Mouse (Mus musculus) liver, embryonic 16.5 days (tissue): ENCODE data around the gene Ehbp1l1. TPM values are rescaled to one million over a fixed set of nuclear protein-coding genes. Genes with fewer than 3 reads are reported as not detected.
"Not testable (repeated sequence)": the region's sequence is repeated elsewhere in the genome, so short reads cannot be mapped to it uniquely, and the experiment has no call there.

Experiments used
- ATAC-seq: fragments of 200-750 bp; cut with Nextera tagmentation; 2 replicates; pipeline ENCODE4 v1.8.0; 2017; ENCODE audit warnings: low read depth, mild to moderate bottlenecking, moderate number of reproducible peaks, moderate library complexity
- H3K27ac ChIP-seq: fragments of 300-500 bp; sonication (generic); 2 replicates; pipeline ENCODE4 v1.5.1; 2014; ENCODE audit warnings: mild to moderate bottlenecking, low read length
- H3K27me3 ChIP-seq: fragments of 300-500 bp; sonication (generic); 2 replicates; pipeline ENCODE4 v1.6.1; 2014; ENCODE audit warnings: low read depth, low read length, mixed read lengths; ENCODE audit not compliant: control insufficient read depth, insufficient read depth
- H3K36me3 ChIP-seq: fragments of 300-500 bp; sonication (generic); 2 replicates; pipeline ENCODE4 v1.6.1; 2014; ENCODE audit warnings: mild to moderate bottlenecking; ENCODE audit not compliant: control insufficient read depth, insufficient read depth
- H3K4me1 ChIP-seq: fragments of 300-500 bp; sonication (generic); 2 replicates; pipeline ENCODE4 v1.6.1; 2014; ENCODE audit warnings: low read depth, low read length, mixed read lengths; ENCODE audit not compliant: control insufficient read depth
- H3K4me2 ChIP-seq: fragments of 300-500 bp; sonication (generic); 2 replicates; pipeline ENCODE4 v1.6.1; 2014; ENCODE audit warnings: low read depth, low read length, mixed read lengths
- H3K4me3 ChIP-seq: fragments of 300-500 bp; sonication (generic); 2 replicates; pipeline ENCODE4 v1.5.1; 2014; ENCODE audit warnings: low read depth, mild to moderate bottlenecking, low read length
- H3K9ac ChIP-seq: fragments of 300-500 bp; sonication (generic); 2 replicates; pipeline ENCODE4 v1.6.1; 2014; ENCODE audit warnings: low read depth, low read length
- H3K9me3 ChIP-seq: fragments of 300-500 bp; sonication (generic); replicated peaks from 2 replicates; pipeline ENCODE4 v1.6.1; 2016; ENCODE audit warnings: low read length; ENCODE audit not compliant: control insufficient read depth
- whole genome bisulfite sequencing: fragments of 180-500 bp; shearing (Covaris S2); extraction: QIAGEN DNeasy Blood & Tissue Kit; methylation state at CpG from one replicate; pipeline ENCODE4 v1.1.7; 2014; ENCODE audit not compliant: insufficient replicate concordance; 5-methylcytosine and 5-hydroxymethylcytosine counted together
- polyA plus RNA-seq: library from polyadenylated mRNA; unstranded; fragments of >200 nt; fragmentation: Nextera tagmentation; extraction: Ambion mirVana; gene quantifications from 2 replicates; pipeline ENCODE4 v1.2.1, GENCODE M21; 2015

Gene Ehbp1l1
- polyA plus RNA-seq, 1 experiment from 2014 or later, result 105 TPM

DNA sequence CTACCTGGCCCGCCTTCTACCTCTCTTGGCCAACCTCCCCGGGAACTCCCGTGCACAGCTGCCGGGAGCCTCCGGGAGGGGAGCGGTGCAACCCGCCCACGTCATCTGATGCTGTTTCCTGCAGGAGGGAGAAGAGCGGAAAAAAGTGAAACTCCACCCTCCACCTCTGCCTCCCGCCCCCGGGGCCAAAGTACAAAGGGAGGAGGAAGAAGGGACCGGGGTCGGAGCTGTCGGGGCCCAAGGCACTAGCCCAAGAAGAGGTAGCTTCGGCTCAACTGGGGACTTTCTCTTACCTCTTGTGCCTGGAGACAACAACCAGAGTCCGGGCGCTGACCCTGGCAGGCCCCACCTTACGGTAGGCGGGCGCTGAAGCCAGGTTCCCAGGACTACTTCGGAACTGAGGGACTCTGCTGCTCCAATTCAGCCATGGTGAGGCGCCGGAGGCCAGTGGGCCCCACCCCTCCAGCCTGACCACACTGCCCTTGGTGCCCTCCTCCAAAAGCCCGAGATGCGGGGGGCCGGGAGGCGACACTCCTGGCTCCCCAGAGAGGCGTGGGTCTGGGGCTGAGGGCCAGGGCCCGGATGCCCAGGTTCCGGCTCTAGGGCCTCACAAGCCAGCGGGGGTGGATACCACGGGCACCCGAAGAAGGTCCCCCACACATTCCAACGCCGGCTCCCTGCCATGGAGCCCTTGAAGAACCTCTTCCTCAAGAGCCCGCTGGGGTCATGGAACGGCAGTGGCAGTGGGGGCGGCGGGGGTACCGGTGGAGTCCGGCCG is 36.4 kb downstream of the Ehbp1l1 start:
- H3K36me3 ChIP-seq, result peaks cover 16% of the 10 kb centered on the region
- 3% methylated on average over 42 of the region's 42 CpGs for whole genome bisulfite sequencing

DNA sequence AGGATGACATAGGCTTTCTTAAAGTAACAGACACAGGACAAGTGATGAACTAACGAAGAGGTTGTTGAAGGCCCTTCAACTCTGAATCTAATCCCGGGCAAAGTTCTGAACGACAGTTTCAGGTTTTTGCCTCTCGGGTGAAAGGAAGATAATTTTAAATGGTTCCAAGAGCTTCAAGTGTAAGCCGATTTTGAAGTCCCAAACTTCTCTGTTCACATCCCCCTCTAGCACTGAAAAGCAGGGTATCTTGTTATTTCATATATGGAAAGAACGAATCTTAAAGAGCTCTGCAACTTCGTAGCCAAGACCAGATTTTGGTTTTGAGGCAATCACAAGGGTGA is 37.1 kb downstream of the Ehbp1l1 start:
- no peaks in the 10 kb centered on the region for H3K27me3 ChIP-seq
- no peaks in the 10 kb centered on the region for H3K9me3 ChIP-seq
- H3K4me2 ChIP-seq, result peak overlapping the region; percentile 100
- no peak for ATAC-seq
- H3K9ac ChIP-seq, result peak overlapping the region; percentile 99
- peaks cover 64% of the 10 kb centered on the region for H3K4me1 ChIP-seq
- H3K27ac ChIP-seq, result peak overlapping the region; percentile 97
- WGBS, result under 1% methylated on average over 7 of the region's 7 CpGs
- peaks cover 21% of the 10 kb centered on the region for H3K36me3 ChIP-seq
- peak overlapping the region; percentile 95 for H3K4me3 ChIP-seq

More for the DNA sequence above, 36.4 kb downstream of the Ehbp1l1 start:
- peak; percentile 72 for ATAC-seq
- Histone ChIP-seq H3K9me3 (no peaks in the 10 kb centered on the region), H3K27ac (peak overlapping the region; percentile 97), H3K27me3 (no peaks in the 10 kb centered on the region), H3K4me3 (peak overlapping the region; percentile 95), H3K9ac (peak overlapping the region; percentile 99), H3K4me1 (peaks cover 64% of the 10 kb centered on the region), H3K4me2 (peak overlapping the region; percentile 100)

DNA sequence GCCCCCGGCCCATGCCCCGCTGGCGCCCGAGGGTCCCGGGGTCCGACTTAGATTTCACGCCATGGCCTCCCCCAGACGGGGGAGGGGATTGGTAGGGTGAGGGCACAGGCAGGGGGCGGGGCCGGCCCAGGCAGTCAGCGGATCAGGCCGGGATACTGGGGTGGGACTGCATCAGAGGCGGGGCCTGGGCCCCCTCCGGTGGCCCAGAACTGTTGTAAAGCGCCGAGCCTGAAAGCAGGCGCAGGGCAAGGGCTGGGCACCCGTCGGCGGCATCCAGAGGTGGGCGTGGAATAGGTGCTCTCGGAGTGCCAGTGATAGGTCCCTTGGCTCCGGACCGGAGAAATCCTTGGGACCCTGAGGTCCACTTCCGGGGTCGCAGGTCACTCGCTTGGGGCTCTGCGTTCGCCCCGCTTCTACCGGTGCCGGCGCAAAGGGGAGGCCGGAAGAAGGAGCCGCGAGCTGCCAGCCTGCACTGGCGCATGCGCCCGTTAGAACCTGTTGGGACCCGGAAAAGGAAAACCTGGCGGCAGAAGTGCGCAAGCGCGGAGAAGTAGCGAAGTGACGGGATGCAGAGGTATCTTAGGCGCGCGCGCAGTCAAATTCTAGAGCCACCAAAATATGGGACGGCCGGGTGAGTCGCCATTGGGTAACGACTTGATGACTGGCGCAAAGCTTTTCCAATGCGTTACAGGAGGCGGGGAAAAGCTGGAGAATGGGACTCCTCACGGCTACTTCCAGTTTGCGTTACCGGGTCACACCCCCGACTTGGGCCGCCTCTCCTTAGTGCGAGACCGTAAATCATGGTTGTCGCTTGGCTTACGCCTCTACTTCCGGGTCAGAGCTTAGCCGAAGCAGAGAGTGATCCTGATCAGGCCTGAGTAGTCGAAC is 37.7 kb downstream of the Ehbp1l1 start, which contains the start of the genes Map3k11 and Pcnx3:
Gene Map3k11 (plus strand): TSS at position 543 of the 888 bp plus-strand sequence.
Gene Pcnx3 (minus strand): TSS at position 709 of the 888 bp plus-strand sequence.
- Histone ChIP-seq H3K9ac (peak within 1 kb of the TSS; percentile 99), H3K4me2 (peak within 1 kb of the TSS; percentile 100), H3K27me3 (no peaks in the 10 kb centered on the region), H3K36me3 (peaks cover 26% of the 10 kb centered on the region), H3K4me3 (peak within 1 kb of the TSS; percentile 95), H3K4me1 (peaks cover 61% of the 10 kb centered on the region), H3K27ac (peak within 1 kb of the TSS; percentile 97), H3K9me3 (no peaks in the 10 kb centered on the region)
- ATAC-seq, result peak; percentile 81
- WGBS, result under 1% methylated on average over 68 of the region's 69 CpGs

DNA sequence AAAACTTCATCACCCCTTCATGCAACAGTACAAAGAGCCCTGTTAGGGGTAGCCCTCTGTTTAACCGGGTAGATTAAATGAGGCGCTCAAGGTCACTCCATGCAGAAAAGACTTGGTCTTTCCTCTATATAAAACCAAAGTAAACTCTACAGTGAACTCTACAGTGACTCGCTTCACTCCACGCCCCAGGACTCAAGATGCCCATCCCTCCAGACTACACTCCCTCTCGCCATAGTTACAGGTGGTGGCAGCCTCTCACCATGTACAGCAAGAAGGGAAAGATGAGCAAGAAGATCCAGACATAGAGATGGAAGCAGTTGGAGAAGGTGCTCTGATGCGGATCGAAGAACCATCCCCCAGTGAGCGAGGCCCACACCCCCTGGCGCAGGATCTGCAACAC is 38.4 kb downstream of the Ehbp1l1 start:
- ATAC-seq, result no peak
- H3K9ac ChIP-seq, result peak overlapping the region; percentile 99
- H3K4me2 ChIP-seq, result peak overlapping the region; percentile 100
- H3K4me1 ChIP-seq, result peaks cover 54% of the 10 kb centered on the region
- H3K9me3 ChIP-seq, result no peaks in the 10 kb centered on the region
- no peaks in the 10 kb centered on the region for H3K27me3 ChIP-seq
- 23% methylated on average over 9 of the region's 9 CpGs for WGBS
- H3K27ac ChIP-seq, result peak overlapping the region; percentile 97
- peaks cover 32% of the 10 kb centered on the region for H3K36me3 ChIP-seq
- H3K4me3 ChIP-seq, result peak overlapping the region; percentile 95

- H3K4me1 ChIP-seq, result peaks cover 47% of the 10 kb centered on the region
- not testable (repeated sequence) for H3K27me3 ChIP-seq, ATAC-seq, H3K9me3 ChIP-seq
- WGBS, result 76% methylated on average over 12 of the region's 12 CpGs
- peak overlapping the region; percentile 100 for H3K4me2 ChIP-seq
- H3K36me3 ChIP-seq, result peaks cover 36% of the 10 kb centered on the region
- H3K4me3 ChIP-seq, result peak overlapping the region; percentile 95
- peak overlapping the region; percentile 97 for H3K27ac ChIP-seq
- peak overlapping the region; percentile 99; the same call in 1 of the 2 replicates for H3K9ac ChIP-seq
Observed at GRCm38 (mm10) chr19:5686954-5687353, 39.2 kb downstream of the Ehbp1l1 start.

- peaks cover 41% of the 10 kb centered on the region for H3K4me1 ChIP-seq
- ATAC-seq, result no peak
- H3K9me3 ChIP-seq, result no peaks in the 10 kb centered on the region
- peak overlapping the region; percentile 27 for H3K4me3 ChIP-seq
- peak overlapping the region; percentile 61 for H3K27ac ChIP-seq
- WGBS, result 39% methylated on average over 13 of the region's 13 CpGs
- H3K9ac ChIP-seq, result peak overlapping the region; percentile 51
- H3K4me2 ChIP-seq, result peak overlapping the region; percentile 52
- H3K27me3 ChIP-seq, result no peaks in the 10 kb centered on the region
- H3K36me3 ChIP-seq, result peaks cover 36% of the 10 kb centered on the region
Observed at GRCm38 (mm10) chr19:5686437-5686836, 39.7 kb downstream of the Ehbp1l1 start.

GRCm38 (mm10) chr19:5685861-5686260 is 40.3 kb downstream of the Ehbp1l1 start:
- Histone ChIP-seq H3K27ac (peak overlapping the region; percentile 61), H3K4me2 (peak overlapping the region; percentile 52), H3K27me3 (no peaks in the 10 kb centered on the region), H3K9me3 (no peaks in the 10 kb centered on the region), H3K9ac (peak overlapping the region; percentile 51; the same call in 1 of the 2 replicates), H3K36me3 (peaks cover 39% of the 10 kb centered on the region), H3K4me1 (peaks cover 36% of the 10 kb centered on the region), H3K4me3 (no peak overlapping the region; the same call in 1 of the 2 replicates)
- 91% methylated on average over 11 of the region's 11 CpGs for WGBS
- ATAC-seq, result no peak

GRCm38 (mm10) chr19:5685431-5685830 is 40.7 kb downstream of the Ehbp1l1 start:
- 90% methylated on average over 19 of the region's 19 CpGs for WGBS
- no peaks in the 10 kb centered on the region for H3K9me3 ChIP-seq
- H3K9ac ChIP-seq, result no peak overlapping the region
- H3K4me1 ChIP-seq, result peaks cover 31% of the 10 kb centered on the region
- H3K27me3 ChIP-seq, result no peaks in the 10 kb centered on the region
- no peak overlapping the region for H3K4me3 ChIP-seq
- H3K27ac ChIP-seq, result no peak overlapping the region
- H3K4me2 ChIP-seq, result no peak overlapping the region
- H3K36me3 ChIP-seq, result peaks cover 39% of the 10 kb centered on the region
- no peak for ATAC-seq
